Mouse (Mus musculus): ENCODE measurements around the gene Sorcs1.

Gene Sorcs1

GRCm38 (mm10) chr19:50677903-50678896 is at the start of gene Sorcs1:
Gene Sorcs1, minus strand, starts transcription at chr19:50678646.
- DNase-seq (ENCODE audit: low spot score): no peak

GRCm38 (mm10) chr19:50683277-50683676 is 4.8 kb upstream of the Sorcs1 start:
- DNase-seq (ENCODE audit: low spot score): no peak

GRCm38 (mm10) chr19:50678946-50679345 is 500 bp upstream of the Sorcs1 start:
- DNase-seq (ENCODE audit: low spot score): no peak

GRCm38 (mm10) chr19:50676578-50677524 is 1.6 kb downstream of the Sorcs1 start:
- no peak for DNase-seq (ENCODE audit: low spot score)

- no peak for DNase-seq (ENCODE audit: low spot score)
These were observed 3.5 kb downstream of the Sorcs1 start for GRCm38 (mm10) chr19:50674921-50675320.

- DNase-seq (ENCODE audit: low spot score): no peak
These were observed 10.9 kb downstream of the Sorcs1 start for GRCm38 (mm10) chr19:50667516-50667915.

- DNase-seq (ENCODE audit: low spot score): no peak
These were observed 14.1 kb downstream of the Sorcs1 start for GRCm38 (mm10) chr19:50664311-50664710.

- DNase-seq (ENCODE audit: low spot score): no peak
These were observed 19.3 kb downstream of the Sorcs1 start for GRCm38 (mm10) chr19:50659144-50659543.

GRCm38 (mm10) chr19:50652750-50653149 is 25.7 kb downstream of the Sorcs1 start:
- DNase-seq (ENCODE audit: low spot score): no peak

GRCm38 (mm10) chr19:50643836-50644235 is 34.6 kb downstream of the Sorcs1 start:
- DNase-seq (ENCODE audit: low spot score): no peak

- DNase-seq (ENCODE audit: low spot score): no peak
These were observed 36.3 kb downstream of the Sorcs1 start for GRCm38 (mm10) chr19:50642121-50642520.

GRCm38 (mm10) chr19:50640251-50641032 is 38.0 kb downstream of the Sorcs1 start:
- no peak for DNase-seq (ENCODE audit: low spot score)

GRCm38 (mm10) chr19:50638176-50638575 is 40.3 kb downstream of the Sorcs1 start:
- no peak for DNase-seq (ENCODE audit: low spot score)

GRCm38 (mm10) chr19:50614013-50614412 is 64.4 kb downstream of the Sorcs1 start:
- no peak for DNase-seq (ENCODE audit: low spot score)

- no peak for DNase-seq (ENCODE audit: low spot score)
These were observed 66.8 kb downstream of the Sorcs1 start for GRCm38 (mm10) chr19:50611619-50612018.

- no peak for DNase-seq (ENCODE audit: low spot score)
These were observed 74.6 kb downstream of the Sorcs1 start for GRCm38 (mm10) chr19:50603882-50604281.

GRCm38 (mm10) chr19:50603380-50603779 is 75.1 kb downstream of the Sorcs1 start:
- DNase-seq (ENCODE audit: low spot score): no peak

GRCm38 (mm10) chr19:50597300-50597699 is 81.1 kb downstream of the Sorcs1 start:
- no peak for DNase-seq (ENCODE audit: low spot score)

GRCm38 (mm10) chr19:50586182-50586581 is 92.3 kb downstream of the Sorcs1 start:
- no peak for DNase-seq (ENCODE audit: low spot score)

- no peak for DNase-seq (ENCODE audit: low spot score)
These were observed 95.5 kb downstream of the Sorcs1 start for GRCm38 (mm10) chr19:50582952-50583351.

- DNase-seq (ENCODE audit: low spot score): no peak
These were observed 108.7 kb downstream of the Sorcs1 start for GRCm38 (mm10) chr19:50569669-50570195.
